Mouse (Mus musculus): ENCODE measurements at regions not wholly inside any gene's neighbourhood (a gene's known extent, or its start where the extent isn't known, plus 50 kb on each side); places are given as distances from the start of the nearest gene placed in this dataset.

GRCm38 (mm10) chr4:131191106-131191880 lies 247.1 kb downstream of the Matn1 start:
- Histone ChIP-seq H3K4me1 (replicated peaks; ENCODE audit: control insufficient read depth, insufficient read depth, low read length) (peaks cover 7% of the 10 kb centered on the region), H3K9me3 (ENCODE audit: control insufficient read depth, low read length) (no peaks in the 10 kb centered on the region), H3K27me3 (ENCODE audit: control insufficient read depth, insufficient read depth, low read length) (no peaks in the 10 kb centered on the region), H3K4me2 (replicated peaks) (no peak overlapping the region), H3K36me3 (replicated peaks; ENCODE audit: control insufficient read depth, insufficient read depth) (no peaks in the 10 kb centered on the region), H3K27ac (no peak overlapping the region), H3K4me3 (replicated peaks; ENCODE audit: low read length) (no peak overlapping the region), H3K9ac (no peak overlapping the region)
- WGBS: 53% methylated on average over 13 of the region's 13 CpGs
- DNase-seq (ENCODE audit: low spot score): no peak
- ATAC-seq (ENCODE audit: low FRiP score): no peak

GRCm38 (mm10) chr4:131193900-131194419 lies 249.8 kb downstream of the Matn1 start:
- no peak overlapping the region for H3K9ac ChIP-seq
- H3K27me3 ChIP-seq (ENCODE audit: control insufficient read depth, insufficient read depth, low read length): no peaks in the 10 kb centered on the region
- H3K9me3 ChIP-seq (ENCODE audit: control insufficient read depth, low read length): no peaks in the 10 kb centered on the region
- no peak overlapping the region for H3K4me3 ChIP-seq (replicated peaks; ENCODE audit: low read length)
- no peak overlapping the region for H3K4me2 ChIP-seq (replicated peaks)
- no peak overlapping the region for H3K27ac ChIP-seq
- WGBS: 73% methylated on average over 20 of the region's 20 CpGs
- ATAC-seq (ENCODE audit: low FRiP score) (no peak), DNase-seq (ENCODE audit: low spot score) (no peak)
- peaks cover 7% of the 10 kb centered on the region for H3K4me1 ChIP-seq (replicated peaks; ENCODE audit: control insufficient read depth, insufficient read depth, low read length)
- H3K36me3 ChIP-seq (replicated peaks; ENCODE audit: control insufficient read depth, insufficient read depth): no peaks in the 10 kb centered on the region

GRCm38 (mm10) chr4:131196147-131196546 lies 252.0 kb downstream of the Matn1 start:
- no peak overlapping the region for H3K9ac ChIP-seq
- H3K36me3 ChIP-seq (replicated peaks; ENCODE audit: control insufficient read depth, insufficient read depth): no peaks in the 10 kb centered on the region
- no peak for DNase-seq (ENCODE audit: low spot score)
- H3K4me2 ChIP-seq (replicated peaks): no peak overlapping the region
- ATAC-seq (ENCODE audit: low FRiP score): no peak
- H3K9me3 ChIP-seq (ENCODE audit: control insufficient read depth, low read length): no peaks in the 10 kb centered on the region
- H3K27me3 ChIP-seq (ENCODE audit: control insufficient read depth, insufficient read depth, low read length): no peaks in the 10 kb centered on the region
- no peak overlapping the region for H3K4me3 ChIP-seq (replicated peaks; ENCODE audit: low read length)
- H3K4me1 ChIP-seq (replicated peaks; ENCODE audit: control insufficient read depth, insufficient read depth, low read length): peaks cover 6% of the 10 kb centered on the region
- WGBS: 86% methylated on average over 4 of the region's 4 CpGs
- no peak overlapping the region for H3K27ac ChIP-seq

GRCm38 (mm10) chr4:131203721-131204120 lies 259.5 kb downstream of the Matn1 start:
- 95% methylated on average over 12 of the region's 12 CpGs for WGBS
- no peak overlapping the region for H3K9ac ChIP-seq
- DNase-seq (ENCODE audit: low spot score) (no peak), ATAC-seq (ENCODE audit: low FRiP score) (no peak)
- no peaks in the 10 kb centered on the region for H3K9me3 ChIP-seq (ENCODE audit: control insufficient read depth, low read length)
- no peak overlapping the region for H3K27ac ChIP-seq
- H3K4me3 ChIP-seq (replicated peaks; ENCODE audit: low read length): no peak overlapping the region
- H3K4me2 ChIP-seq (replicated peaks): no peak overlapping the region
- H3K27me3 ChIP-seq (ENCODE audit: control insufficient read depth, insufficient read depth, low read length): no peaks in the 10 kb centered on the region
- peaks cover 22% of the 10 kb centered on the region for H3K4me1 ChIP-seq (replicated peaks; ENCODE audit: control insufficient read depth, insufficient read depth, low read length)
- no peaks in the 10 kb centered on the region for H3K36me3 ChIP-seq (replicated peaks; ENCODE audit: control insufficient read depth, insufficient read depth)

- Histone ChIP-seq H3K36me3 (replicated peaks; ENCODE audit: control insufficient read depth, insufficient read depth) (no peaks in the 10 kb centered on the region), H3K9me3 (ENCODE audit: control insufficient read depth, low read length) (no peaks in the 10 kb centered on the region), H3K27me3 (ENCODE audit: control insufficient read depth, insufficient read depth, low read length) (no peaks in the 10 kb centered on the region), H3K4me1 (replicated peaks; ENCODE audit: control insufficient read depth, insufficient read depth, low read length) (peaks cover 22% of the 10 kb centered on the region), H3K4me2 (replicated peaks) (no peak overlapping the region), H3K9ac (no peak overlapping the region), H3K27ac (no peak overlapping the region), H3K4me3 (replicated peaks; ENCODE audit: low read length) (no peak overlapping the region)
- ATAC-seq (ENCODE audit: low FRiP score) (no peak), DNase-seq (ENCODE audit: low spot score) (no peak)
- 85% methylated on average over 3 of the region's 3 CpGs for WGBS
Measured at GRCm38 (mm10) chr4:131204722-131205121, 260.5 kb downstream of the Matn1 start.

- ATAC-seq (ENCODE audit: low FRiP score) (no peak), DNase-seq (ENCODE audit: low spot score) (no peak)
- no peaks in the 10 kb centered on the region for H3K9me3 ChIP-seq (ENCODE audit: control insufficient read depth, low read length)
- H3K4me1 ChIP-seq (replicated peaks; ENCODE audit: control insufficient read depth, insufficient read depth, low read length): peaks cover 22% of the 10 kb centered on the region
- 90% methylated on average over 2 of the region's 2 CpGs for whole genome bisulfite sequencing
- H3K27me3 ChIP-seq (ENCODE audit: control insufficient read depth, insufficient read depth, low read length): no peaks in the 10 kb centered on the region
- H3K4me3 ChIP-seq (replicated peaks; ENCODE audit: low read length): no peak overlapping the region
- no peak overlapping the region for H3K4me2 ChIP-seq (replicated peaks)
- no peaks in the 10 kb centered on the region for H3K36me3 ChIP-seq (replicated peaks; ENCODE audit: control insufficient read depth, insufficient read depth)
- no peak overlapping the region for H3K27ac ChIP-seq
- no peak overlapping the region for H3K9ac ChIP-seq
Measured at GRCm38 (mm10) chr4:131205127-131205526, 260.9 kb downstream of the Matn1 start.

GRCm38 (mm10) chr4:131205685-131206084 lies 261.5 kb downstream of the Matn1 start:
- peak; percentile 24; the same call in 1 of the 2 replicates for ATAC-seq (ENCODE audit: low FRiP score)
- Histone ChIP-seq H3K9ac (no peak overlapping the region), H3K4me3 (replicated peaks; ENCODE audit: low read length) (no peak overlapping the region), H3K27me3 (ENCODE audit: control insufficient read depth, insufficient read depth, low read length) (no peaks in the 10 kb centered on the region), H3K36me3 (replicated peaks; ENCODE audit: control insufficient read depth, insufficient read depth) (no peaks in the 10 kb centered on the region), H3K4me2 (replicated peaks) (no peak overlapping the region), H3K4me1 (replicated peaks; ENCODE audit: control insufficient read depth, insufficient read depth, low read length) (peaks cover 22% of the 10 kb centered on the region), H3K27ac (no peak overlapping the region), H3K9me3 (ENCODE audit: control insufficient read depth, low read length) (0 out of 2 replicates have a peak, but pooled peaks cover under 1% of the 10 kb centered on the region)
- no peak for DNase-seq (ENCODE audit: low spot score)
- WGBS: 63% methylated on average over 4 of the region's 4 CpGs

- no peak overlapping the region for H3K4me3 ChIP-seq (replicated peaks; ENCODE audit: low read length)
- no peak overlapping the region for H3K9ac ChIP-seq
- H3K4me1 ChIP-seq (replicated peaks; ENCODE audit: control insufficient read depth, insufficient read depth, low read length): peaks cover 22% of the 10 kb centered on the region
- DNase-seq (ENCODE audit: low spot score): no peak
- H3K9me3 ChIP-seq (ENCODE audit: control insufficient read depth, low read length): 0 out of 2 replicates have a peak, but pooled peaks cover 5% of the 10 kb centered on the region
- H3K4me2 ChIP-seq (replicated peaks): no peak overlapping the region
- peak overlapping the region; percentile 24; the same call in 1 of the 2 replicates for H3K27ac ChIP-seq
- 77% methylated on average over 8 of the region's 8 CpGs for WGBS
- no peaks in the 10 kb centered on the region for H3K27me3 ChIP-seq (ENCODE audit: control insufficient read depth, insufficient read depth, low read length)
- 0 out of 2 replicates have a peak, but pooled peaks have one; percentile 12 for ATAC-seq (ENCODE audit: low FRiP score)
- H3K36me3 ChIP-seq (replicated peaks; ENCODE audit: control insufficient read depth, insufficient read depth): no peaks in the 10 kb centered on the region
Measured at GRCm38 (mm10) chr4:131206181-131206885, 262.1 kb downstream of the Matn1 start.

GRCm38 (mm10) chr4:131206886-131207200 lies 262.7 kb downstream of the Matn1 start:
- H3K4me1 ChIP-seq (replicated peaks; ENCODE audit: control insufficient read depth, insufficient read depth, low read length): peaks cover 22% of the 10 kb centered on the region
- no peak overlapping the region for H3K9ac ChIP-seq
- 46% methylated on average over 4 of the region's 4 CpGs for WGBS
- H3K36me3 ChIP-seq (replicated peaks; ENCODE audit: control insufficient read depth, insufficient read depth): no peaks in the 10 kb centered on the region
- DNase-seq (ENCODE audit: low spot score) (peak; percentile 63), ATAC-seq (ENCODE audit: low FRiP score) (0 out of 2 replicates have a peak, but pooled peaks have one; percentile 64)
- H3K27ac ChIP-seq: peak overlapping the region; percentile 24; the same call in 1 of the 2 replicates
- 0 out of 2 replicates have a peak, but pooled peaks cover 5% of the 10 kb centered on the region for H3K9me3 ChIP-seq (ENCODE audit: control insufficient read depth, low read length)
- H3K4me2 ChIP-seq (replicated peaks): no peak overlapping the region
- no peaks in the 10 kb centered on the region for H3K27me3 ChIP-seq (ENCODE audit: control insufficient read depth, insufficient read depth, low read length)
- H3K4me3 ChIP-seq (replicated peaks; ENCODE audit: low read length): no peak overlapping the region

All from hindbrain, embryonic 14.5 days (tissue).